Mouse (Mus musculus) kidney, adult 2 months (tissue): ENCODE results near the gene Adra2c.

ENCODE experiments used
- CTCF ChIP-seq: fragments of 200-500 bp; conservative IDR thresholded peaks from 2 replicates; pipeline ENCODE4 v1.5.1; 2011; ENCODE audit warnings: low read depth, mild to moderate bottlenecking, control low read depth, low read length, moderate library complexity, mixed read lengths; ENCODE audit not compliant: insufficient read depth, insufficient read length
- POLR2A ChIP-seq: fragments of 200-500 bp; IDR thresholded peaks from one replicate; pipeline ENCODE4 v1.6.1; 2011; ENCODE audit warnings: low read depth, low read length, control low read depth

GRCm38 (mm10) chr5:35275356-35275755 lies 2.8 kb upstream of the Adra2c start:
- TF ChIP-seq CTCF (no peak), POLR2A (no peak)
